Mouse (Mus musculus): ENCODE measurements around the gene Fgfr2. TPM values are rescaled to one million over a fixed set of nuclear protein-coding genes. Genes with fewer than 3 reads are reported as not detected.

The Fgfr2 gene
- total RNA-seq, 2 experiments from 2014 or later = not detected

DNA sequence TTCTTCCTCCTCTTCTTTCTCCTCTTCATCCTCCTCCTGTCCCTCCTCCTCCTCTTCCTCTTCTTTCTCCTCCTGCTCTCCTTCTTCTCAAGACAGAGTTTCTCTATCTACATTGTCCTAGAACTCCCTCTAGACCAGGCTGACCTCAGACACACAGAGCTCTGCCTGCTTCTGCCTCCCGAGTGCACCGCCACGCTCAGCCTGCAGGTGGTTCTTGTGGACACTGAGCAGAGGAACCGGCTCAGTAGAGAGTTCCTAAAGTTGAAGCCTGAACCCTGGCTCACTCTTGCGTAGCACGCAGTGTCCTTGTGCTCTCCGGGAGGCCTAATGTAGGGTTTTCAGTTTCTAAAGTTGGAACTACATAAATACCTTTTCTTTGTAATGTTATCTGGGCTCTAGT, 418.0 kb downstream of the Fgfr2 start:
- peak; percentile 74 for ATAC-seq (replicated peaks; ENCODE audit: poor library complexity)

DNA sequence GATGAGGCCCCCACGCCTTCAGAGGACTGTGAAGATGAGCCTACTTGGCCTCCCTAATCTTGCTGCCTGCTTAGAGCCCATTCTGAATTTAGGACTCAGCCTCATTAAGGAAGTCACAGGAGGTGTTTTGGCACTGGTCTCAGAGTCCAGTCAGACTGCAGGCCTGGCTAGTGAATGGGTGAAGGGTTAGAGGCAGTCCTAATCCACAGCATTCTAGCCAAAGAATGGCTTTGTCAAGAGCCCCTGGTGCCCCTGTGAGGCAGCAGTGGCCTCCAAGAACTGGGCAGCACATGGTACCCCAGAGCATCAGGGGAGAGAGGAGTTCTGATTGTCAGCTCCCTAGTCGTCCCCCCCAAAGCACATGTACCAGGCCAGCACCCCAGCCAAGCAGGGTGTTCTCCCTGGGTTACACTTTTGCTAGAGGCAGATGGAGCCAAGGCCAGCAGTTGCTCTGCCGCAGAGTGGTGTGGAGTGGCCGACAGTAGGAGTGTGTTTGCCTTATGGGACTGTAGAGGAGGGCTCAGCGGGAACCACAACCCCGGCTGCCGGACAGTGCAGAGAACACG, 418.8 kb downstream of the Fgfr2 start:
- ATAC-seq (replicated peaks; ENCODE audit: poor library complexity) = no peak

GRCm38 (mm10) chr7:132703515-132704309, 419.4 kb downstream of the Fgfr2 start:
- no peak for ATAC-seq (replicated peaks; ENCODE audit: poor library complexity)

- ATAC-seq (replicated peaks; ENCODE audit: poor library complexity) = no peak
Observed at GRCm38 (mm10) chr7:132702492-132703070, 420.6 kb downstream of the Fgfr2 start.

DNA sequence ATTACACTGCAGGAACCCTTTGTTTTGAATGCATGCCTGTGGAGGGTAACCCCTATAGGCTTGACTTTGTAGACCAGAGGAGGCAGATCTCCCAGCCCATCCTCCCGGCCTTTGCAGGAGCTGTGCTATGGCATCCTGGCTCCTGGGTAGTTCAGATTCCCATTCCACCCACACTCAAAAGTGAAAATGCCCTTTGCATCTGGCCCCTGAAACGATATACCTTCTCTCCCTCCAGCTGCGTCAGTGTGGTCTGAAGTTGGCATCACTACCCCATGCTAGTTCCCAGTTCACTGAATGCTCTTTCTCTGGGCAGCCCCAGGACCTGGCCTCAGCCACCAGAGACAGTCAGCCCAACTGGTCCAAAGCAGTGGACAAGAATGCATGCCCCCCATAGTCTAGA, 421.1 kb downstream of the Fgfr2 start:
- no peak for ATAC-seq (replicated peaks; ENCODE audit: poor library complexity)

DNA sequence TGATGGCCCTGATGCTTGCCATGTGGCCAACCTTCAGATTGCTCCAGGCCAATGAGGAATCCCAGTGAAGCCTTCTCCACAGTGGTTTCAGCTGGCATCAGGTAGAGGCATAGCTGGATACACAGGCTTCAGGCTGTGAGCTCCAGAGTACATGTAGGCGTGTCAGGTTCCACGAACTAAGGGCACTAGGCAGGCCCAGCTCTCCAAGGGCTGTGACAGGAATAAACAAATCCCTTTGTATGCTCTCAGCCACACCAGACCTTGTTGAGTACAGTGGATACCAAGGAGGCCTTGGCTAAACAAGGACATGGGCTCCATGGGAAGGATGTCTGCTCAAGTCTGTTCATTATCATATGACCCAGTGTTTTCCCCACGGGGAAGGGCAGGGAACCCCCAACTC, 421.7 kb downstream of the Fgfr2 start:
- ATAC-seq (replicated peaks; ENCODE audit: poor library complexity) = no peak

DNA sequence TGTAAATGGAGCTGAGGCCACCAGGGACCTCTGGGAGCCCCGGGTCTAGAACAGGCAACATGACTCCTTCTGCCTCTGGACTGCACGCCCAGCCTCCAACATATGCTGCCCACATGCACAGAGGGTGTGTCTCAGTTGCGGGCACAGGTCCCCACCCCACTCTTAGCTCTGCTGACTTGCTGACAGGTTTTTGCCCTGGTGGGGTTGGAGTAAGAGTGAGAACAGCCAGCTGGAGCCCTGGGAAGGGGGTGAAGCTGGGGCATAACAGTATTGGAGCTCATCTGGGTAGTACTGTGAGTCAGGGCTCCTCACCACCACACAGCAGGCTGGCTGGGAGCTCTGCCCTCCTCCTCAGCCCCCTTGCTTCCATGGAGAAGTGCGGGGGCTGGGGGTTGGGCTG, 423.0 kb downstream of the Fgfr2 start:
- peak; percentile 74 for ATAC-seq (replicated peaks; ENCODE audit: poor library complexity)

DNA sequence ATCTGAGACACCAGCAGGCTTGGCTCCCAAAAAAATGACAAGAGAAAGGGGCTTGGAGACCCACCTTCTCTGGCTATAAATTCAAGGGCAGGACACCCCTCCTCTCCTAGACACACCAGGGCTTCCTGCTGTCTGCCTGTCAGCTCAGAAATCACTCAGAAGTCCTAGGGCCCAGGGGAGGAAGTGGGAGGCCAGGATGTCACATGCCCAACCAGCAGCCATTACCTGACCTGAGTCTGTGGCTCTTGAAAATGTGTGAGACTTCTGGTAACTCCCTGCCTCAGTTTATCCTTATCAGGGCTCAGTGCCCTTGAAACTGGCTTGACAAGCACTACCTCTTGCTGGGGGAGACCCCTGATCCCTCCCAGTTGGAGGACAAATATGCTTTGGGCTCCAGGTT, 423.5 kb downstream of the Fgfr2 start:
- peak; percentile 36 for ATAC-seq (replicated peaks; ENCODE audit: poor library complexity)

- no peak for ATAC-seq (replicated peaks; ENCODE audit: poor library complexity)
Observed at GRCm38 (mm10) chr7:132699165-132699564, 424.0 kb downstream of the Fgfr2 start.

GRCm38 (mm10) chr7:132698737-132699136, 424.4 kb downstream of the Fgfr2 start:
- ATAC-seq (replicated peaks; ENCODE audit: poor library complexity) = no peak

- ATAC-seq (replicated peaks; ENCODE audit: poor library complexity) = no peak
Observed at GRCm38 (mm10) chr7:132697258-132697796, 425.8 kb downstream of the Fgfr2 start.

DNA sequence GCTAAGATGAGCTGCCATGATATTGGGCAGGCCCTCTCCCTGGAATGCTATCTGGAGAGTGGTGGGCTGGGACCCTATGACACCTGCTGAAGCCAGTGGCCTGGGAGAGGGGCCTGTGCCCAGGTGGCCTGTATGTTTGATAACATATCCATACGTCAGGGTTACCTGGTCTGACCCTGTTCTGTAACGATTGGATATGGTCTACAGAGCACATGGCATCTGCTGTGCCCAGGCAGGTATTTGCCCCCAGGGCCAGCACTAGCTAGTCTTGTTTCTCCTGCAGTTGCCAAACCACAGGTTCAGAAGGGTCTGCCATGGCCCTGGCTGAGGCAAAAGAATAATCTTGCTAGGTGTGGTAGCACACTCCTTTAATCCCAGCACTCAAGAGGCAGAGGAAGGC, 429.6 kb downstream of the Fgfr2 start:
- ATAC-seq (replicated peaks; ENCODE audit: poor library complexity) = no peak

GRCm38 (mm10) chr7:132692719-132693118, 430.4 kb downstream of the Fgfr2 start:
- ATAC-seq (replicated peaks; ENCODE audit: poor library complexity) = no peak

- peak; percentile 42 for ATAC-seq (replicated peaks; ENCODE audit: poor library complexity)
Observed at GRCm38 (mm10) chr7:132690716-132691472, 432.3 kb downstream of the Fgfr2 start.

- no peak for ATAC-seq (replicated peaks; ENCODE audit: poor library complexity)
Observed at GRCm38 (mm10) chr7:132689722-132690121, 433.4 kb downstream of the Fgfr2 start.

DNA sequence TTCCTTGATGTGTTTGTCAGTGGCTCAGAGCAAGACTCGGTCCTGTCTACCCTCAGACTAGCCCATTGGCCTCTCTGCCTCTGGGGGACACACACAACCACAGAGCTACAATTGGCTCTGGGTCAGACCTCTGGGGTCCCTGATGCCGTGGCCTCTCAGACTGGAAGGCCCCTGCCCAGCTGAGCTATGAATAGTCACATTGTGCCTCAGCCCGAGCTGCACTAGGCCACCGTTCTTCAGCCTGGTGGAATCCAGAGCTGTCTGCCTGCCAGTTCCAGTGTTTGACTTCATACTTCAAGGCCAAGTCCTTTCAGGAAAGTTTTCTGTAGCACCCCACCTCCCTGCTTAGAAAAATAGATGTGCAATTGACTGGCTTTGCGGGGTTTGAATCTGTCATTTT, 434.4 kb downstream of the Fgfr2 start:
- no peak for ATAC-seq (replicated peaks; ENCODE audit: poor library complexity)

- ATAC-seq (replicated peaks; ENCODE audit: poor library complexity) = no peak
Observed at GRCm38 (mm10) chr7:132687897-132688296, 435.3 kb downstream of the Fgfr2 start.

GRCm38 (mm10) chr7:132686515-132686914, 436.6 kb downstream of the Fgfr2 start:
- ATAC-seq (replicated peaks; ENCODE audit: poor library complexity) = peak; percentile 84

- ATAC-seq (replicated peaks; ENCODE audit: poor library complexity) = no peak
Observed at GRCm38 (mm10) chr7:132683923-132684322, 439.2 kb downstream of the Fgfr2 start.

DNA sequence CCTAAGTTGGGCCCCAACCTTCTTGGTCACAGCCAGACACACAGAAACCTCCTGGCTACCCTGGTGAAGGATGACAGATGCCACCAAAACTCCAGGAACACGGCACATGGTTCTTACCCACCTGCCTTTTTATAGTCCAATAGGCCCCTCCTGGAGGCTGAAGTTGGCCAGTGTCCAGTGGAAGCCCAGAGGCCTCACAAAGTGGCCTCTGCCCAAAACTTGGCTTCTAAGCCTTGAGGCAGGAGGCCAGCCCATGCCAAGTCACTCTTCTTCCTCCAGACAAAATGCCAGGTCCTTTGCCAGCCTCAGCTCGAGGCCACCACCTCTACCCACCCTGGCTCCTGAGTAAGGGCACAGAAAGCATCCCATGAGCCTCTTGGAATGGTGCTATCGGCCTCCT, 440.2 kb downstream of the Fgfr2 start:
- ATAC-seq (replicated peaks; ENCODE audit: poor library complexity) = no peak

GRCm38 (mm10) chr7:132682336-132682735, 440.8 kb downstream of the Fgfr2 start:
- ATAC-seq (replicated peaks; ENCODE audit: poor library complexity) = no peak
